Mouse (Mus musculus) heart, adult 2 months (tissue): Measurements from ENCODE around the gene Kat8.

Source experiments
- CTCF ChIP-seq: fragments of 200-600 bp; IDR thresholded peaks from 2 replicates; pipeline ENCODE4 v1.8.1; 2022; ENCODE audit warnings: antibody characterized with exemption, mild to moderate bottlenecking, moderate library complexity
- EP300 ChIP-seq: fragments of 200-500 bp; IDR thresholded peaks from 2 replicates; pipeline ENCODE4 v1.6.1; 2011; ENCODE audit warnings: low read depth, low read length, control low read depth; ENCODE audit not compliant: insufficient read depth
- POLR2A ChIP-seq: fragments of 200-500 bp; IDR thresholded peaks from 2 replicates; pipeline ENCODE4 v1.6.1; 2011; ENCODE audit warnings: mild to moderate bottlenecking, low read depth, low read length, control low read depth; ENCODE audit not compliant: insufficient read depth

GRCm38 (mm10) chr7:127919290-127919689, 7.0 kb downstream of the Kat8 start:
- TF ChIP-seq EP300 (no peak), CTCF (peak; percentile 50), POLR2A (no peak)
